Mouse (Mus musculus) olfactory bulb, adult 2 months (tissue): ENCODE measurements around the gene Fam168a.

Experiments used
- CTCF ChIP-seq: fragments of 200-500 bp; IDR thresholded peaks from 2 replicates; pipeline ENCODE4 v1.5.1; 2012; ENCODE audit warnings: low read depth, mild to moderate bottlenecking, low read length, moderate library complexity; ENCODE audit not compliant: insufficient read depth
- POLR2A ChIP-seq: fragments of 200-500 bp; IDR thresholded peaks from 2 replicates; pipeline ENCODE4 v1.6.1; 2012; ENCODE audit warnings: mild to moderate bottlenecking, low read depth, low read length, moderate library complexity; ENCODE audit not compliant: insufficient read depth

GRCm38 (mm10) chr7:100661264-100661663, 45.2 kb upstream of the Fam168a start:
- TF ChIP-seq POLR2A: no peak
- no peak for TF ChIP-seq CTCF
